Mouse (Mus musculus): ENCODE measurements around the gene Mertk.
"Not testable (repeated sequence)": the region's sequence is repeated elsewhere in the genome, so short reads cannot be mapped to it uniquely, and the experiment has no call there.

Mertk gene

DNA sequence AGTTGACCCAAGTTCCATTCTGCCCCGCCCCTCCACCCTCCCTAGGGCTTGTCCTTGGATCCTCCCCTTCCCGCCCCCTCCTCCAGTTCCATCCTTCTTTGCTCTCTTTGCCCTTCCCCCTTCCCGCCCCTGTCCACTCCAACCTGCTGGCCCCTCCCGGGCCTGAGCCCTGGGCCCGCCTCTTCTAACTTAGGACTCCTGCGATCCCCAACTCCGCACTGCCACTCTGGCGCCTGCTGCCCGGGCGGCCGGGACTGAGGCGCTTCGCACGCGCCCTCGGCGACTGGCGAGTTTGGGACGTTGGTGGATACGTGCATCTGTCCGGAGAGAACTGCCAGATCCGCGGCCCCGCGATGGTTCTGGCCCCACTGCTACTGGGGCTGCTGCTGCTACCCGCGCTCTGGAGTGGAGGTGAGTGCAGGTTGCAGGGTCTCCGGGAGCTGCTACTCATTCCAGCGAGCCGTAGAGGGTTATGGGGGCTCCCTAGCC is at the start of gene Mertk:
Gene Mertk, plus strand, starts transcription at position 264 of the 489 bp plus-strand sequence.
- DNase-seq (ENCODE audit: low spot score in 2 of 2) = peak; percentile 66 to 70

DNA sequence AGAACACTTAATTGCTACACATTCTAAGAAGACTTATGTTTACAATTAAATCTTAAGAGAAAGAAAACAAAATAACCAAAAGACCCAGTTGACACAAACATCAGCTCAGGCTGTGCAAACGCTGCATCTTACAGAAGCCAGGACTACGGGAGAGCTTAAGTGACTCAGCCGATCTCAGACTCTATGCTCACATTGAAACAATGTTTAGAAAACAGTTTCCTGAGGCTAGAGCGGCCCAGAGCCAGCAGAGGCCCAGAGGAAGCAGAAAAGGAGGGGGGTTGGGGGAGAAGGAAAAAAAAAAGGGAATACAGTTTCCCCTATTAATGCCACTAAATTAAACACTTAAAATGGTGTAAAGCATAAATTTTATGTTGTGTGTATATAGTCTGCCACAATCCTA is 18.1 kb upstream of the Mertk start:
- no peak for DNase-seq (ENCODE audit: low spot score in 2 of 2)

DNA sequence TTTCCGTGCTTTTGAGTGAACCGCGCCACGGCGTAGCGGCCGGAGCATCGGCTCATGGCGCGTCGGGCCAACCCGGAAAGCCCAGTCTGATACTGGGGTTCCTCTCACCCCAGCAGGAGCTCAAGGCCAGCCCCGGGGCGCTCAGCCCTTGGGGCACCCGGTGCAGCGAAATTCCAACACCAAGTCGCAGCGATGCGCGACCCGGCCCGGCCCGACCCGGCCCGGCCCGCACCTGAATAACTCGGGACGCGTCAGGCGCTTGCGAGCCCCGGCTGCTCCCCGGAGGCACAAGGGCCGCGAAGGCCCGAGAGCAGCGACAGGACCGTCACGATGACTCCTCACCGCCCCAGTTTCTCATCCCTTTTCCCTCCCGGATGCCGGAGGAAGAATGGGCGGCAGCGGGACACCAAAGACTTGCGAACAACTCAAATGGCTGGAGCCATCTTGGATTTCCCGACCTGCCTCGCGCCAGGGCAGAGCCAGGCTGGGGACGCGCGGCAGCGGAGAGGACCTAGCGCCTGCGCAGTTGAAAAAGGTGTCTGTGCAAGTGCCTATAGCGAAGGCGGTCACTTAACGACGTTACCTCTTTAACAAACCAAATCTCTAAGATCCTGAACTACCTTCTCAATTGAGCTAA is 11.7 kb upstream of the Mertk start, which contains the start of gene Anapc1:
Gene Anapc1, minus strand, starts transcription at position 471 of the 637 bp plus-strand sequence.
- DNase-seq (ENCODE audit: low spot score in 2 of 2) = peak; percentile 84 to 89

GRCm38 (mm10) chr2:128687558-128688120 is 11.1 kb upstream of the Mertk start:
- DNase-seq (ENCODE audit: low spot score in 2 of 2) = no peak

DNA sequence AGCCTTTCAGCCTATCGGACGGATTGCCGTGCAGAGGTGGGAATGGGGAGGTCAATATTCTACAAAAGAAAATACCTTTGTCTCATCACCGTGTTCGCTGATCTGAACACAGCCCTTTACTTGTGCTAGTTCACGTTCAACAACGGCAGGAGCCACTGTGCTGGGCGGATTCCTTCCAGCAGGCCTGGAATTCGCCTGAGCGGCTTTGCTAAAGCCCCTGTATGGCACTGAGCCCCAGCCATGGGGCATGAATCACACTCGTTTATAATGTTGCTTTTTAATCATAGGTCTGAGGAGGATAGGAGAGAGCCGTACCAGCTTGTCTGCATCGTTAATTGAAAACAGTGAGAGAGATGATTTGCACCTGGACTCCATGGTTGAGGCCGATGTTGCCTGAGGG is 6.4 kb upstream of the Mertk start:
- no peak for DNase-seq (ENCODE audit: low spot score in 2 of 2)

GRCm38 (mm10) chr2:128692771-128693170 is 6.0 kb upstream of the Mertk start:
- no peak for DNase-seq (ENCODE audit: low spot score in 2 of 2)

DNA sequence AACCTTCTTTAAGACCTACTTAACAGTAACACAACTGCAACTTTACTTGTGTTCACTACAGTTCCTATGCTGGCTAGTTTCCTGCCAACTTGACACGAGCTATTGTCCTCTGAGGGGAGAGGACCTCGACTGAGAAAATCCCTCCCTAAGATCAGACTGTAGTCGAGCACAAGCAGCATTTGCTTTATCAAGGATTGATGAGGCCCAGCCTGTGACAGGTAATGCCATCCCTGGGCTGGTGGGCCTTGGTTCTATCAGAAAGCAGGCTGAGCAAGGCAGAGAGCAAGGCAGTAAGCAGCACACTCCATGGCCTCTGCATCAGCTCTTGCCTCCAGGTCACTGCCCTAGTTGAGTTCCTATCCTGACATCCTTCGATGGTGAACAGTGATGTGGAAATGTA is 5.5 kb upstream of the Mertk start:
- no peak for DNase-seq (ENCODE audit: low spot score in 2 of 2)

DNA sequence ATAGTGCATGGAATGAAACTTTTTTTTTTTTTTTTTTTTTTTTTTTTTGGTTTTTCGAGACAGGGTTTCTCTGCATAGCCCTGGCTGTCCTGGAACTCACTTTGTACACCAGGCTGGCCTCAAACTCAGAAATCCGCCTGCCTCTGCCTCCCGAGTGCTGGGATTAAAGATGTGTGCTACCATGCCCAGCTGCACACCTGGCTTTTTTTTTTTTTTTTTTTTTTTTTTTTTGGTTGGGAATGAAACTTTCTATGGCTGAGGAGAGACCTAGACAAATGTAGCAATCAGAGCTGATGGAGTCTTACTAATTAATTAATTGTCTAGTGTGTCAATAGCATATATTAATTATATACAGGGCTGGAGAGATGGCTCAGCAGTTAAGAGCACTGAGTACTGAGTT is 4.9 kb upstream of the Mertk start:
- not testable (repeated sequence) for DNase-seq (ENCODE audit: low spot score in 2 of 2)

- no peak for DNase-seq (ENCODE audit: low spot score in 2 of 2)
These were observed 4.2 kb upstream of the Mertk start for GRCm38 (mm10) chr2:128694548-128694947.

- DNase-seq (ENCODE audit: low spot score in 2 of 2) = no peak
These were observed 2.3 kb upstream of the Mertk start for GRCm38 (mm10) chr2:128696426-128696825.

DNA sequence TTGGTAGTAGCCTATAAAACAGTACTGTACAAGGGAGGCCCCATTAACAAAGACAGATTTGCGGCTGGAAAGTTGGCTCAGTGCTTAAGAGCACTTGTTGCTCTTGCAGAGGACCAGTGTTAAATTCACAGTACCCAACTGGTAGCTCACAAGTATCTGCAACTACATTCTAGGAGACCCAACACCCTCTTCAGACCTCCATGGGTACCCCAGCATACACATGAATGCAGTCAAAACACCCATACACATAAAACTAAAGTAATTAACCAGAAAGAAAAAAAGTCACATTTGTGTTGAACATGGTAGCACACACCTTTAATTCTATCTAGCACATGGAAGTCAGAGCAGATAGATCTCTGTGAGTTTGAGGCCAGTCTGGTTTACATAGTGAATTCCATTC is 1.7 kb upstream of the Mertk start:
- no peak for DNase-seq (ENCODE audit: low spot score in 2 of 2)

DNA sequence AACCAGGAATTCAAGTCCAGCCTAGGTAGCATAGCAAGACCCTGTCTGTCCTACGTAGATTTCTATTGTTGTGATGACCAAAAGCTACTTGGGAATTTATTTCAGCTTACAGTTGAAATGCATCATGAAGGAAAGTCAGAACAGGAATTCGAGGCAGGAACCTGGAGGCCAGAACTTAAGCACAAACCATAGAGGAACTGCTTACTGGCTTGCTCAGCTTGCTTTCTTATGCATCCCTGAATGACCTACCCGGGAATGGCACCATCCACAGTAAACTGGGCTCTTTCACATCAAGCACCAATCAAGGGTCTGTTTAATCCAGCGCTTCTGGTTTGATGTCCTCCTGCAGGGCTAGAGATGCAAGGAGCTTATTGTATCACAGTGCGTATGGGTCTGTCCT is 1.2 kb upstream of the Mertk start:
- DNase-seq (ENCODE audit: low spot score in 2 of 2) = no peak

- peak; percentile 49 to 58 for DNase-seq (ENCODE audit: low spot score in 2 of 2)
These were observed 540 bp upstream of the Mertk start for GRCm38 (mm10) chr2:128698140-128698692.

GRCm38 (mm10) chr2:128699201-128699885 is 587 bp downstream of the Mertk start:
- DNase-seq (ENCODE audit: low spot score in 2 of 2) = no peak

DNA sequence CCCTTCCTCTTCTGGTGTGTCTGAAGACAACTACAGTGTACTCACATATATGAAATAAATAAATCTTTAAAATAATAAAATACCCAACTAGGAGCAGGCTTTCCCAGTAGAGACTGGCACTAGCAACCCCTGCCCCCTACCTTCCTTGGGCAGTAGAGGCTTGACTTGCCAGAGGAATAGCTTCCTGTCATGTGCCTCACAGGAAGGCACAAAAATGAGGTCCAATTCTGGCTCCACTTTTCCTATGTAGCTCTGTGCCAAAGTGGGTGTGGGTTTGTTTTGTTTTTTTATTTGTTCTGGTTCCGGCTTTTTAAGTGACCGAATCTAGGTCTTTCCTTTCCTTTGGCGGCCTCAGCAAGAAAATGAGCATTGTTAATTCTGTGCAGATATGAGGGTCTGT is 5.7 kb downstream of the Mertk start:
- DNase-seq (ENCODE audit: low spot score in 2 of 2) = peak in 1 of 2 experiments; percentile 11

DNA sequence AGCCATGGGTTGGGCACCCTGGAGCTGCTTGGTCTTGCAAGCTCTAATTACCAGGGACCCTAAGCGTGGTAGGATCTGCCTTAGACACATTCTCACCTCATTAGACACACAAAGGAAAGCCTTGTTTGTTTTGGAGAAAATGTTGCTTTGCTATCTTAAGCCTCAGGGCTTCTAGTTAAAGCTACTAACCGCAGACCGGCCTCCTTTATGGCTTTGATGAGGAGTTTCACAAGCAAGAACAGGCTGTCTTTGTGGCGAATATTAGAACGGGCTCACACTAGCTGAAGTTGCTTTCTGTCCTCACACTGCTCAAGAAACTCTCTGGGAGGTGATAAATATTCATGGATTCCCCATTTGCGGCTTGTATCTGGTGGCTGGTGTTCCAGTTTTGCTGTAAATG is 10.5 kb downstream of the Mertk start:
- DNase-seq (ENCODE audit: low spot score in 2 of 2) = peak; percentile 16 to 24

DNA sequence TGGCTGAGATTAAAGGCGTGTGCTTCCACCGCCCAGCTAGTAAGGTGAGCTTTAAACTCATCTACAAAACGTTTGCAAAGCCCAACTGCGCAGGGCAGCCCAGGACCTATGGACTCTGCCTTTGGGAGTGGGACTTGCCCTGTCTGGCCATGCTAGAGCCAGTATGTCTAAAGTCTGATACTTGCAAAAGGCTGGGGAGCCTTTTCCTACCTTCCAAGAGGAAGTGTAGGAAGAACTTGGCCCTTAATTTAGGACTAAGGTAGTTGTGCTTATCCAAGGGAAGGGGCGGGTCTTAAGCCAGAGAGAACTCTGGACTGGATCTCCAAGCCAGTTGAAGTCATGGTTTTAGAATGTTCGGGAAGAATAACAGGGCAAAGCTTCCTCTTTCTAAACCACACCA is 11.9 kb downstream of the Mertk start:
- DNase-seq (ENCODE audit: low spot score in 2 of 2) = no peak

DNA sequence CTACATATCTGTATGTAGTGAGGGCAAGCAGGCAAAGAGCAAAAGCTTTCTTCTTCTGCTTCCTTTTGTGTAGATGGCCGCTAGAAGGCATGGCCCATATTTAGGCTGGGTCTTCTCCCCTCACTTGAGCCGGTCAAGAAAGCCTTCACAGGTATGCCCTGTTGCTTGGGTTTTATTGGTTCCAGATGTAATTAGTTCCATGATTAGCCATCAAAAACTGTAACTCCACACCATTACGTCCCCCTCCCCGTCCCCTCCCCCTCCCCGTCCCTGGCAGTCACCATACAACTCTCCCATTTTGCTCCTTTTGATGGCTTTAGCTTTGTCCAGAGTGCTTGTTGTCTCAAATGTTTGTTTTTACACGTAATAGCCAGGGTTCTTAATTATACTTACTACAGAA is 14.2 kb downstream of the Mertk start:
- DNase-seq (ENCODE audit: low spot score in 2 of 2) = no peak

DNA sequence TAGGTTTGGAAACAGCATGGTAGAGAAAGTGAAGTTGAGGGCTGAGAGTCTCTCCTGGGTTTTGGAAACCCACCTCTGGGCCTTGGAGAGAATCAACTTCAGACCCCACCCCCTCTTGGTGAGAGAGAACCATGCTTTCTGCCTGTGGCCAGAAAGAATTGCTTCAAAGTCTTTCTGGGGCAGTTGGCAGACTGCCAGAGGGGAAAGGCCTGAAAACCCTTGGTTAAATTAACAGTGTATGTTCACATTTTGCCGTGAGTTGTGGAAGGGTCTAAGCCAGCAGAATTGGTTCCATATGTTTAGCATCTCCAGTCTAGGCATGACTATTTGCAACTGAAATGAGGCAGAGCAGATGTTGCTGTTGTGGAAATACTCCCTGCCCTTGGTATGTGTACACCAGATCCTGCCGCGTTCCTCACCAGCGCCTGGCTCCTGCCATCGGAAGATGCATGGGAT is 14.8 kb downstream of the Mertk start:
- peak in 1 of 2 experiments; percentile 7 for DNase-seq (ENCODE audit: low spot score in 2 of 2)

DNA sequence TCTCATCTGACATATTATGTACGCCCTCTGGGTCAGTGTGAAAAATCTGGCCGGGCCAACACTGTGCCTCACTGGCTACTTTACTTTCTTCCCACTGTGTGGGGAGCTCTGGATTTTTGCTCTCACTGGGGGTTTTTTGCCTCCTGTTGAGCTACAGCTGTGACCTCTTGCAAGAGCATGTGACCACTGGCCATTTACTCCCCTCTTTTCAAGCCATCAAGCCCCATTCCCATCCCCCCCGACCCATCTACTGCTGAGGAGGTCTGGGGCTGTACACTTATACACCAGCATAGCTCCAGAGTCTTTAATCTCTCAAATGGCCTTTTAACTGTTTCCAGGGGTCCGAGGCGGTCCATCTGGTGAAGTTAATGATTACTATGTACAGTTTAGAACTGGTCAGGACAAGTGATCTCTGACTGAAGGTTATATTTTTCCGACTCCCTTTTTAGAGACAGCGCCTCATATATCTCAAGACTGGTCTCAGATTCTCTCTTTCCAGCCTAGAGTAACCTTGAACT is 16.0 kb downstream of the Mertk start:
- no peak for DNase-seq (ENCODE audit: low spot score in 2 of 2)

- no peak for DNase-seq (ENCODE audit: low spot score in 2 of 2)
These were observed 17.2 kb downstream of the Mertk start for GRCm38 (mm10) chr2:128715979-128716378.

DNA sequence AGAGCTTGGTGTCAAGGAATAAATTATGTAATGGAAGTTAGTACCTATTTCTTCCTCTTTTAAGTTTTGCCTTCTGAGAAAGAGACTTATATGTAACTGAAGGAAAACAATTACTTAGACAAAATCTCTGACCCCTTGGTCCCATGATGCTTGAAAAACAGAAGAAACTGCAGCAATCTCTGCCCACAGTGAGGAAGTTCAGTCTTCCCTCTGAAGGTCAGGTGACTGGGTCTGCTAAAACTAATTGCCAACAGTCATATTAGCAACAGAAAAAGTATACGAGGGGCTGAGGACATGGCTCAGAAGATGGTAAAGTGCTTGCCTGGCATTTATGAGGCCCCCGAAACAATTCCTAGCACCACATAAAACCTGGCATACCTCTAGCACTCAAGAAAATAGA is 20.6 kb downstream of the Mertk start:
- DNase-seq (ENCODE audit: low spot score in 2 of 2) = no peak

All from right cerebral cortex, postnatal 36 days (tissue).